In the genomic region with DNA sequence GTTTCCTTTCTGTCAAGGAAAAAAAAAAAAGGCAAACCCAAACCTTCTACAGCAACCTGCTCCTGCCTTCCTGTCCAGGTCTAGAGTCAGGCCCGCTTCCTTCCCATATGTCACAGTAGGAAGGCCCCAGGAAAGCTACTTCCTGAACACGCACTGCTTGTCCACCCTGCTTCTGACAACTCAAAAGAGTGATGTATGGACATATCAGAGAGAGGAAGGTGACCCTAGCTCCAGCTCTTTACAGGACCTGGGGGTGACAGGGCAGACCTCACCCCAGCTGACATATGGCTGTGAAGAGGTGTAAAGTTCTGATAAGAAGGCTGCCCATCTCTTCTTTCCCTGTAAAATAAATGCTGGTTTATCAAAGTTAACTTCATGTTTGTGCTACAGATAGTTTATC, we compare ENCODE assay signal across 17 mouse cellular contexts.
DNase-seq lines count a peak whose midpoint lies in the region; ATAC-seq lines count a peak whose summit lies in the region.
"Had no signal": no experiment of that assay in that cellular context is flagged by ENCODE, and none has a peak within 500 bp of the region (broad histone marks: within the 10 kb centered on the region; RNA-seq: fewer than 3 reads in every experiment).

No protein-coding gene starts in this region.

- ATAC-seq in lung, embryonic 15.5 days (ENCODE audit: borderline replicate concordance, extremely low read depth, low FRiP score, low TSS enrichment): no peak; the same call in 1 of the 2 replicates
- ATAC-seq in kidney, embryonic 14.5 days (ENCODE audit: low FRiP score, low TSS enrichment): no peak; the same call in 1 of the 2 replicates
- ATAC-seq in liver, embryonic 15.5 days (ENCODE audit: insufficient read depth): peak; percentile 51; the same call in 1 of the 2 replicates
- ATAC-seq in intestine, embryonic 16.5 days: no peak
- ATAC-seq: intestine, postnatal 0 days had no signal

- H3K27me3 ChIP-seq in lung, embryonic 15.5 days: no peaks in the 10 kb centered on the region
- peaks cover 2% of the 10 kb centered on the region; the same call in 1 of the 2 replicates for H3K27me3 ChIP-seq in kidney, embryonic 14.5 days (ENCODE audit: control insufficient read depth, insufficient read depth, low read length)
- H3K27me3 ChIP-seq in liver, embryonic 15.5 days: no peaks in the 10 kb centered on the region
- no peaks in the 10 kb centered on the region for H3K27me3 ChIP-seq in intestine, embryonic 16.5 days (replicated peaks; ENCODE audit: control insufficient read depth, insufficient read depth, low read length)
- H3K27me3 ChIP-seq: hindbrain, embryonic 13.5 days had no signal

- H3K4me2 ChIP-seq in lung, embryonic 15.5 days: no peak overlapping the region
- no peak overlapping the region for H3K4me2 ChIP-seq in kidney, embryonic 14.5 days (replicated peaks; ENCODE audit: low read depth, low read length)
- H3K4me2 ChIP-seq in liver, embryonic 15.5 days: no peak overlapping the region
- no peak overlapping the region for H3K4me2 ChIP-seq in intestine, embryonic 16.5 days (ENCODE audit: low read depth, low read length)
- H3K4me2 ChIP-seq: embryonic facial prominence, embryonic 13.5 days; forebrain, embryonic 12.5 days; hindbrain, embryonic 13.5 days; midbrain, embryonic 11.5 days had no signal

- H3K9ac ChIP-seq in lung, embryonic 15.5 days: no peak overlapping the region
- no peak overlapping the region for H3K9ac ChIP-seq in kidney, embryonic 14.5 days (ENCODE audit: low read depth, low read length)
- no peak overlapping the region for H3K9ac ChIP-seq in liver, embryonic 15.5 days
- no peak overlapping the region for H3K9ac ChIP-seq in intestine, embryonic 16.5 days (ENCODE audit: low read depth, low read length)
- H3K9ac ChIP-seq: embryonic facial prominence, embryonic 13.5 days; forebrain, embryonic 12.5 days; hindbrain, embryonic 13.5 days had no signal

- H3K4me1 ChIP-seq in lung, embryonic 15.5 days: peaks cover 74% of the 10 kb centered on the region
- H3K4me1 ChIP-seq in kidney, embryonic 14.5 days (ENCODE audit: control insufficient read depth, insufficient read depth, low read length): peaks cover 16% of the 10 kb centered on the region; the same call in 1 of the 2 replicates
- H3K4me1 ChIP-seq in liver, embryonic 15.5 days (replicated peaks): peaks cover 32% of the 10 kb centered on the region
- peaks cover 13% of the 10 kb centered on the region for H3K4me1 ChIP-seq in intestine, embryonic 16.5 days (ENCODE audit: control insufficient read depth, insufficient read depth, low read length)

- peak overlapping the region; percentile 26 for H3K27ac ChIP-seq in lung, embryonic 15.5 days
- peak overlapping the region; percentile 30; the same call in 1 of the 2 replicates for H3K27ac ChIP-seq in kidney, embryonic 14.5 days (ENCODE audit: low read depth, low read length)
- H3K27ac ChIP-seq in liver, embryonic 15.5 days (replicated peaks): no peak overlapping the region
- no peak overlapping the region for H3K27ac ChIP-seq in intestine, embryonic 16.5 days (ENCODE audit: low read length)
- H3K27ac ChIP-seq: embryonic facial prominence, embryonic 13.5 days; forebrain, embryonic 12.5 days; heart, embryonic 10.5 days; hindbrain, embryonic 13.5 days had no signal

- H3K9me3 ChIP-seq in lung, embryonic 15.5 days: no peaks in the 10 kb centered on the region
- no peaks in the 10 kb centered on the region for H3K9me3 ChIP-seq in kidney, embryonic 14.5 days (ENCODE audit: control insufficient read depth, low read length)
- no peaks in the 10 kb centered on the region for H3K9me3 ChIP-seq in liver, embryonic 15.5 days (replicated peaks)
- H3K9me3 ChIP-seq in intestine, embryonic 16.5 days (ENCODE audit: control insufficient read depth, low read length): no peaks in the 10 kb centered on the region
- H3K9me3 ChIP-seq: embryonic facial prominence, embryonic 13.5 days; forebrain, embryonic 12.5 days; heart, embryonic 10.5 days; hindbrain, embryonic 13.5 days had no signal

- no peaks in the 10 kb centered on the region for H3K36me3 ChIP-seq in lung, embryonic 15.5 days
- no peaks in the 10 kb centered on the region for H3K36me3 ChIP-seq in kidney, embryonic 14.5 days (ENCODE audit: control insufficient read depth, insufficient read depth, low read length)
- H3K36me3 ChIP-seq in liver, embryonic 15.5 days (replicated peaks): no peaks in the 10 kb centered on the region
- H3K36me3 ChIP-seq in intestine, embryonic 16.5 days (ENCODE audit: control insufficient read depth, insufficient read depth, low read length): no peaks in the 10 kb centered on the region
- H3K36me3 ChIP-seq: embryonic facial prominence, embryonic 13.5 days; forebrain, embryonic 12.5 days; heart, embryonic 10.5 days; hindbrain, embryonic 13.5 days had no signal

- no peak overlapping the region for H3K4me3 ChIP-seq in lung, embryonic 15.5 days
- no peak overlapping the region for H3K4me3 ChIP-seq in kidney, embryonic 14.5 days (ENCODE audit: low read length)
- no peak overlapping the region for H3K4me3 ChIP-seq in liver, embryonic 15.5 days (replicated peaks)
- H3K4me3 ChIP-seq in intestine, embryonic 16.5 days (ENCODE audit: low read length): no peak overlapping the region
- H3K4me3 ChIP-seq: embryonic facial prominence, embryonic 13.5 days; forebrain, embryonic 12.5 days; heart, embryonic 10.5 days; hindbrain, embryonic 13.5 days had no signal

- 80% methylated on average over 2 of the region's 2 CpGs for WGBS in lung, embryonic 15.5 days
- WGBS in kidney, embryonic 14.5 days: 72% methylated on average over 2 of the region's 2 CpGs
- WGBS in liver, embryonic 15.5 days (ENCODE audit: insufficient replicate concordance): 46% methylated on average over 2 of the region's 2 CpGs
- 83% methylated on average over 2 of the region's 2 CpGs for WGBS in intestine, embryonic 16.5 days

- peak; percentile 14 for DNase-seq in adrenal gland, adult 8-10 months
- DNase-seq in adrenal gland, postnatal 25 days: no peak
- no peak for DNase-seq in lung, adult 18-20 months
- no peak for DNase-seq in T-cell, adult 2 months (ENCODE audit: low spot score)
- DNase-seq: cerebellum, adult 11-12 months; layer of hippocampus, postnatal 36 days; thymus, postnatal 4 days had no signal

Comparison
In these comparisons a context has a peak if more than half of its experiments do, and no peak if none do; other contexts are left out.
1. H3K27ac ChIP-seq: peak in lung, embryonic 15.5 days (single experiment) and kidney, embryonic 14.5 days (single experiment); none in liver, embryonic 15.5 days (single experiment) and intestine, embryonic 16.5 days (single experiment).